Mouse (Mus musculus) kidney, embryonic 15.5 days (tissue): Measurements from ENCODE around the gene Hsf2bp. TPM values are rescaled to one million over a fixed set of nuclear protein-coding genes. Genes with fewer than 3 reads are reported as not detected.

Experiments
- ATAC-seq: fragments of 200-750 bp; cut with Nextera tagmentation; replicated peaks from 2 replicates; pipeline ENCODE4 v1.8.0; 2017; ENCODE audit warnings: moderate TSS enrichment; ENCODE audit not compliant: low FRiP score
- H3K27ac ChIP-seq: fragments of 300-500 bp; sonication (generic); 2 replicates; pipeline ENCODE4 v1.5.1; 2015; ENCODE audit warnings: mild to moderate bottlenecking, inconsistent platforms
- H3K27me3 ChIP-seq: fragments of 300-500 bp; sonication (generic); 2 replicates; pipeline ENCODE4 v1.6.1; 2015; ENCODE audit warnings: inconsistent platforms
- H3K36me3 ChIP-seq: fragments of 300-500 bp; sonication (generic); 2 replicates; pipeline ENCODE4 v1.6.1; 2015; ENCODE audit warnings: inconsistent platforms
- H3K4me1 ChIP-seq: fragments of 300-500 bp; sonication (generic); 2 replicates; pipeline ENCODE4 v1.6.1; 2015; ENCODE audit warnings: inconsistent platforms
- H3K4me2 ChIP-seq: fragments of 300-500 bp; sonication (generic); 2 replicates; pipeline ENCODE4 v1.6.1; 2015; ENCODE audit warnings: moderate library complexity, mild to moderate bottlenecking, inconsistent platforms
- H3K4me3 ChIP-seq: fragments of 300-500 bp; sonication (generic); replicated peaks from 2 replicates; pipeline ENCODE4 v1.5.1; 2015; ENCODE audit warnings: mild to moderate bottlenecking, inconsistent platforms
- H3K9ac ChIP-seq: fragments of 300-500 bp; sonication (generic); 2 replicates; pipeline ENCODE4 v1.6.1; 2015; ENCODE audit warnings: mild to moderate bottlenecking, inconsistent platforms
- H3K9me3 ChIP-seq: fragments of 300-500 bp; sonication (generic); replicated peaks from 2 replicates; pipeline ENCODE4 v1.6.1; 2016; ENCODE audit warnings: inconsistent platforms
- WGBS: fragments of 180-500 bp; shearing (Covaris S2); methylation state at CpG from one replicate; pipeline ENCODE4 v1.1.7; 2015; ENCODE audit warnings: mixed read lengths; 5-methylcytosine and 5-hydroxymethylcytosine counted together
- polyA plus RNA-seq: library from polyadenylated mRNA; unstranded; fragments of >200 nt; fragmentation: Nextera tagmentation; extraction: Ambion mirVana; gene quantifications from 2 replicates; pipeline ENCODE4 v1.2.1, GENCODE M21; 2015

Gene Hsf2bp
- polyA plus RNA-seq, 1 experiment from 2014 or later = 0.70 TPM

DNA sequence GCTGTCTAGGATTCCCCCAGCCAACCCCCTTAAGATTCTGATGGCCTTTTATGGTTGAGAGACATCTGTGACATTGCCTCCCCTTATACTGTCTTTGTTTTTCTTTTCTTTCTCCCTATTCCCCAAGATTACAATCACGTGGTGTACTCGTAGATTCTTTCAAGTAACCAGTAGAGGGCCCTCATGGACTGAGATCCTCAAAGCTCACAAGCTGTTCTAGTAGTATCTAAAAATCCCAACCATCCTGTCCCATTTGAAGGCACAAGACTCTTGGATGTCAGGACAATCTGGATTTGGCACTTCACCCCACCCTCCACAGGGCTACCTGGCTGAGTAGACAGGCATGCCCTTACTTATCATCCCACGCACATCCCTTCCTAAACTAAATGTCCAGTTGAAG is 8.5 kb downstream of the Hsf2bp start:
- no peak overlapping the region for H3K4me3 ChIP-seq
- no peak for ATAC-seq
- WGBS = 32% methylated on average over 3 of the region's 3 CpGs
- no peak overlapping the region for H3K9ac ChIP-seq
- no peaks in the 10 kb centered on the region for H3K36me3 ChIP-seq
- peaks cover 20% of the 10 kb centered on the region for H3K4me1 ChIP-seq
- no peak overlapping the region for H3K27ac ChIP-seq
- H3K27me3 ChIP-seq = no peaks in the 10 kb centered on the region
- no peaks in the 10 kb centered on the region for H3K9me3 ChIP-seq
- H3K4me2 ChIP-seq = no peak overlapping the region

DNA sequence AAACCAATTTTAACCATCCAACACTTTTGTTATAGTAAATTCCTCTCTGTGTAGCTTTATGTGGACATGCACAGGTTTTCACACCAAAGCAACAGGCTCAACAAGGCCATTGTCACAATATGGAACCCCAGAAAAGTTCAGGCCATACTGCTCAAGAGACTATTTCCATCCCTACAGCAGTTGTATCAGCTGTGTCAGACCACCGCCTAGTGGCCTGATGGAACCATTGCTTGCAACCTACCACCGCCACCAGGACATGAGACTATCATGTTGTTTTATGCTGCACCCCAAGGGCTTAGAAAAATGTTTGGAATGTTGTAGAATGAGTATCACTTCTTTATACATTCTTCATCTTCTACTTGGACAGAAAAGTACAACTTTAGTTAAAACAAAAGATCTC is 10.8 kb downstream of the Hsf2bp start:
- 0 out of 2 replicates have a peak overlapping the region, but pooled peaks have one; percentile 45 for H3K27ac ChIP-seq
- WGBS = 9% methylated on average over 2 of the region's 2 CpGs
- H3K9ac ChIP-seq = no peak overlapping the region
- no peaks in the 10 kb centered on the region for H3K36me3 ChIP-seq
- no peak overlapping the region for H3K4me3 ChIP-seq
- no peaks in the 10 kb centered on the region for H3K27me3 ChIP-seq
- no peak overlapping the region for H3K4me2 ChIP-seq
- no peak; the same call in 1 of the 2 replicates for ATAC-seq
- H3K9me3 ChIP-seq = no peaks in the 10 kb centered on the region
- H3K4me1 ChIP-seq = peaks cover 27% of the 10 kb centered on the region

DNA sequence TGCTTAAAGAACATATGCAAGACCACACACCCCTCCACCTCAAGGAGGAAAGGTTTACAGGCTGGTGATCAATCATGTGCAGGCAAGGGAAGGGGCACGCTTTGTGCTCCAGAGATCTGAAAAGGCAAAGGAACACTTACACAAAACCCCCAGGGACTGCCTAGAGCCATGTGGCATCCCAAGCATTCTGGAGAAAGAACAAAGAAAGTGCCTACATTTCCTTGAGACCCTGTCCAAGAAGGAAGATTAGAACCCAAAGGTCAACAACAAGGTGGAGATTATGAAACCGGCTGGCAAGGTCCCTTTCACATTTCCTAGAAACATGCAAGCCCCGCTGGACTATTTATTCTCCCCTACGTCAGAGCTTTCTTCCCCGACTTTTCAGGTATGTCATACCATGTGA is 11.5 kb downstream of the Hsf2bp start:
- H3K9me3 ChIP-seq = no peaks in the 10 kb centered on the region
- ATAC-seq = peak; percentile 81
- 28% methylated on average over 5 of the region's 5 CpGs for WGBS
- H3K4me2 ChIP-seq = no peak overlapping the region
- no peak overlapping the region for H3K4me3 ChIP-seq
- H3K27me3 ChIP-seq = no peaks in the 10 kb centered on the region
- H3K36me3 ChIP-seq = no peaks in the 10 kb centered on the region
- peak overlapping the region; percentile 14; the same call in 1 of the 2 replicates for H3K9ac ChIP-seq
- peaks cover 27% of the 10 kb centered on the region for H3K4me1 ChIP-seq
- peak overlapping the region; percentile 73 for H3K27ac ChIP-seq

DNA sequence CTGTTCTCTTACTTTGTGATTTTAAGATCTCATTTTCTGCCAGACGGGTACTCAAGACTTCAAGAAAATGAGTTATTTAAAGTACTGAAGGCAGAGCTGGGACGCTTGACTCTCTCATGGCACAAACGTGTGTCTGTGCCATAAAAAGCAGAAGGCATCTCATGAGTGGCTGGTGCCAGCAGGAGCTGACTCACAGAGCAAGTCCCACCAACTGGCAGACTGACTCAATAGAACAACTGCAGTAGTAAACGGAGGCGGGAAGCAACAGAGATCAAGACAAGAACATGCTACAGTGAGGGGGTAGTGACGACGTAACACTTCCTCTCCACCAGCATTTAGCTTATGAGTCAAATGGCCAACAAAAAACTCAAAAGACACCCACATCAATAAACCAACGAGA is 13.1 kb downstream of the Hsf2bp start:
- WGBS = 64% methylated on average over 8 of the region's 8 CpGs

DNA sequence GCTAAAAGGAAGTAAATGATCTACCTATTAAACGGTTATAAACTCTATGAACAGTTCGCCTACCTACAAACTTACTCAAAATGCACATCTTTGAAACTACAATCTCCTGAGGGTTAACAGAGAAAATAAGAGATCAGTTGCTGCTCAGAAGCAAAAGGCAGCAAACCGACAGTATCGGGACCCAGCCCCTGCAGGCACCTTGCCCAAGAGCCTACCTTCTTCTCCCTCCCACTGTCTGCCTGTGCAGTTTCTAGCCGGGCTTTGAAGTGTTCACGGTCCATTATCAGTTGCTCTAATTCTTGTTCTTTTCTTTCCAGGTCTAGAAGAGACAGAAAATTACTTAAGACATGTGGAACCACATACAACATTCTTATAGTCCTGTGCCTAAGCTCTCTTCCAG is 13.6 kb downstream of the Hsf2bp start:
- 0 out of 2 replicates have a peak overlapping the region, but pooled peaks have one; percentile 41 for H3K27ac ChIP-seq
- WGBS = 60% methylated on average over 6 of the region's 6 CpGs

More for the DNA sequence above, 13.1 kb downstream of the Hsf2bp start:
- H3K27ac ChIP-seq = 0 out of 2 replicates have a peak overlapping the region, but pooled peaks have one; percentile 41
- no peak overlapping the region for H3K4me3 ChIP-seq
- ATAC-seq = no peak
- no peak overlapping the region for H3K4me2 ChIP-seq
- H3K36me3 ChIP-seq = no peaks in the 10 kb centered on the region
- peaks cover 27% of the 10 kb centered on the region for H3K4me1 ChIP-seq
- H3K9ac ChIP-seq = no peak overlapping the region
- H3K27me3 ChIP-seq = no peaks in the 10 kb centered on the region
- no peaks in the 10 kb centered on the region for H3K9me3 ChIP-seq

DNA sequence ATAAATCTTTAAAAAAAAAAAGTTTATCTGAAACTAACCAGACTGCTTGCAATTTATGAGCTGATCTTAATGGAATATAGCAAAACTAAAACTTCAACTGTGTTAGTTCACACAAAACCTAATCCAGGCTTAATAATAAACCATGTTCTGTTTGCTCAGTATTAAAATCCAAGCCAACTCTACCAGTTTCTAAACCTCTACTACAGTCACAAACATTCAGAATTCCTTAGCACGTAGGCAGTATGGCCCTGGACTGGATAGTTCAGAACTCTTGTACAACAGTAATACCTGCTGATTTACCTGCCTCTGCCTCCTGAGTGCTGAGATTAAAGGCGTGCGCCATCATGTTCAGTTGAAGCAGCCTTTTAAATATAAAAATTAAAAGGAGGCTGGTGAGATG is 14.2 kb downstream of the Hsf2bp start:
- H3K4me2 ChIP-seq = no peak overlapping the region
- WGBS = 86% methylated on average over 3 of the region's 3 CpGs
- H3K9ac ChIP-seq = no peak overlapping the region
- peaks cover 27% of the 10 kb centered on the region for H3K4me1 ChIP-seq
- no peaks in the 10 kb centered on the region for H3K27me3 ChIP-seq
- 0 out of 2 replicates have a peak overlapping the region, but pooled peaks have one; percentile 41 for H3K27ac ChIP-seq
- no peak for ATAC-seq
- no peaks in the 10 kb centered on the region for H3K36me3 ChIP-seq
- no peak overlapping the region for H3K4me3 ChIP-seq
- no peaks in the 10 kb centered on the region for H3K9me3 ChIP-seq

More for the DNA sequence above, 13.6 kb downstream of the Hsf2bp start:
- no peaks in the 10 kb centered on the region for H3K27me3 ChIP-seq
- H3K36me3 ChIP-seq = no peaks in the 10 kb centered on the region
- no peak for ATAC-seq
- H3K4me2 ChIP-seq = no peak overlapping the region
- no peaks in the 10 kb centered on the region for H3K9me3 ChIP-seq
- H3K4me3 ChIP-seq = no peak overlapping the region
- no peak overlapping the region for H3K9ac ChIP-seq
- peaks cover 27% of the 10 kb centered on the region for H3K4me1 ChIP-seq

DNA sequence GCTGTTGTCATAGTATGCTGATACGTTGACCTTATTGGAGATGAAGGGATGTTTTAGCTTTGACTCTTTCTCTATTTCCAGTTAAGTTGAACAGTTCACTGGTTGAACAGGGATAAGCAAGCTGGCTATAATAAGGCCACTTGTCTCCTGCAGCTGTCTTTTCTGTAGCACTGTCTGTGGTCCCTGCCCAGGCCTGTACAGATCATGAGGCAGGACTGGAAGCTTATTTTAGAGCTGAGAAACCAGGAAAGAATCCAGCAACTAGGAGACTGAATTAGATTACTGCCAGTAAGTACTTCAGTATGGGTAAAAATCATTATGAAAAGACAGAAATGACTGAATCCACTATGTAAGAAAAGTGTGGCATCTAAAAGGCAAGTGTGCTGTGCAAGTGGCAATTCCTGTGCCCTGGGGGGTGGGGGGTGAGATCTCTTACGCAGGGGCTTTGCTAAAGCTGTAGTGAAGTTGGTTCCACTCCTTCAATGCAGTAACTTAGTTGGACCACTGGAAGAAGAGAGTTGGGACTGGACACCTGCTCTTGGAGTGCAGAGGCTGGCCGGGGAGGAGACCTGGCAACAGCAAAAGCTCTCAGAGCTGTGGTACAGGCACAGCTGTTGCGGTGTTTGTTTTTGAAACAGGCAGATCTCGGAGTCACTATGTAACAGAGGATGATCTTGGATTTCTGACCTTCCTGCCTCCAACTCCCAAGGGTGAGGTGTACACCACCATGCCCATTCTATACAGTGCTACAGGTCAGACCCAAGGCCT is 17.8 kb downstream of the Hsf2bp start:
- Histone ChIP-seq H3K36me3 (no peaks in the 10 kb centered on the region), H3K4me3 (no peak overlapping the region), H3K4me2 (no peak overlapping the region), H3K9ac (no peak overlapping the region), H3K27me3 (no peaks in the 10 kb centered on the region), H3K9me3 (no peaks in the 10 kb centered on the region), H3K27ac (no peak overlapping the region), H3K4me1 (peaks cover 20% of the 10 kb centered on the region)
- ATAC-seq = no peak
- 81% methylated on average over 5 of the region's 5 CpGs for WGBS

DNA sequence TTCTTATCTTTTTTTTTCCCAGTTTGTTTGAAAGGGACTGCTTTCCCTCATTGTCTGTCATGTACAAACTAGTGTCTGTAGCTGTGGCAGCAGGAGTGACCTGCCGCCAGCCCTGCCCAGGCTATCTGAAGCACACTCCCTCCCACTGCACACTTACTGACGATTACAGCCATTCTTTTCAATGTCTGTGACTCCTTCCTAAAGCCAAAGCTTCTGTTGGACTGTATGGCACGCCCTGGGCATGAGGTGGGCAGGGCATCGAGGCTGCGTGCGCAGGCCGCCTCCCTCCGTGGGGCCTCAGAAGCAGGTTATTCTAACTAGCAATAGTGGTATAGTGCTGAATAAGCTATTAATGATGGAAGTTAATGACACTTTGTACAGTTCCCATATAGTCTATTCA is 19.7 kb downstream of the Hsf2bp start:
- Histone ChIP-seq H3K27ac (no peak overlapping the region), H3K9ac (no peak overlapping the region), H3K36me3 (no peaks in the 10 kb centered on the region), H3K9me3 (no peaks in the 10 kb centered on the region), H3K4me3 (no peak overlapping the region), H3K27me3 (no peaks in the 10 kb centered on the region), H3K4me1 (0 out of 2 replicates have a peak, but pooled peaks cover 8% of the 10 kb centered on the region), H3K4me2 (no peak overlapping the region)
- no peak for ATAC-seq
- 85% methylated on average over 8 of the region's 8 CpGs for WGBS

DNA sequence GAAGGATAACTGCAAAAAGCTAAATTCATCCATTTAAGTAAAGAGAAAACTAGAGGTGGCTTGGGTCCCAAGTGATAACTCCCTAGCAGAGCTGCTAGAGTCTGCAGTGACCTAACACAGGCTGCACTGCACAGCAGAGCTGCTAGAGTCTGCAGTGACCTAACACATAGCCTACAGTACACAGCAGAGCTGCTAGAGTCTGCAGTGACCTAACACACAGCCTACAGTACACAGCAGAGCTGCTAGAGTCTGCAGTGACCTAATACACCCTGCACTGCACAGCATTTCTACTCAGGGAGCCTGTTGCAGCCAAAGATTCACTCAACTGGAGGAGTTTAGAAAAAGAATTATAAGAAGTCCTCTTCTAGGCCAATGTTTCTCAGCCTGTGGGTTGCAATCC is 22.5 kb downstream of the Hsf2bp start:
- no peak overlapping the region for H3K27ac ChIP-seq
- H3K9ac ChIP-seq = no peak overlapping the region
- H3K36me3 ChIP-seq = no peaks in the 10 kb centered on the region
- ATAC-seq = no peak
- no peaks in the 10 kb centered on the region for H3K9me3 ChIP-seq
- H3K4me1 ChIP-seq = 0 out of 2 replicates have a peak, but pooled peaks cover 8% of the 10 kb centered on the region
- no peak overlapping the region for H3K4me3 ChIP-seq
- H3K4me2 ChIP-seq = no peak overlapping the region
- no peaks in the 10 kb centered on the region for H3K27me3 ChIP-seq

DNA sequence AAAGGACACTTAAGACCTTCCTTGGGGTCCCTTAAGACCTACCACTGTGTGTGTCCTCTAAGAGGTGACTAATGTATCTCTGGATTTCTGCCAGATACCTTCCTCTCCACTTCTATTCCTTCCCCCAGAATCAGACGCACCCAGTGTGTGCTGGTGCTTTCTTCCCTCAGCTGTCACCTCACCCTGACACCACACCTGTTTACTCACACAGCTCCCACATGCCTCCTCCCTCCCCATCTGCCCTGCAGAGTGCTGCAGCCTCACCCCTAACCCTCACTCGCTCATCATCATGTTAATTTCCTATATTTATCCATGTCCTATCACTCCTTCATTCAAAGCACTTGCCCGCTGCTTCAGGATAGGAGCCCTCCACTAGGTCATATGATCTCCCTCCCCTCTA is 23.9 kb downstream of the Hsf2bp start:
- no peak overlapping the region for H3K4me3 ChIP-seq
- no peak overlapping the region for H3K4me2 ChIP-seq
- 44% methylated on average over 3 of the region's 3 CpGs for WGBS
- H3K9me3 ChIP-seq = no peaks in the 10 kb centered on the region
- H3K36me3 ChIP-seq = no peaks in the 10 kb centered on the region
- no peak overlapping the region for H3K27ac ChIP-seq
- no peak for ATAC-seq
- H3K4me1 ChIP-seq = 0 out of 2 replicates have a peak, but pooled peaks cover 8% of the 10 kb centered on the region
- H3K9ac ChIP-seq = no peak overlapping the region
- no peaks in the 10 kb centered on the region for H3K27me3 ChIP-seq

DNA sequence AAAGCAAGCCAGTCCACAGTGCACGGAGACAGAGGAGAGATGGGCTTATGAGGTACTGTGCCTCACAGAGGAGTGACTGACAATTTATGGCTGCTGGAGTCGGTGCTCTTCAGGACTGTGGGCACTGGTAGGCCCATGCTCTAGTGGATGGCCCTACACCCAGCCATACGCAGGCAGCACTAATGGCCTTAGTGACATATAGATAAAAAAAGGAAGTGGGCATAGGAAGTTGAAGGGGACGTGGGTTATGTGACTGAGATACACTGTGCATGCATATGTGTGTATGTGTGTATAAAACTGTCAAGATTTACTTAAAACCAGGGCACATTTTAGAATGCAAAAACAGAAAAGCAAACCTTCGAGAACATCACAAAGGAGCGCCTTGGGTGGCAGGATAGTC is 24.5 kb downstream of the Hsf2bp start:
- H3K4me3 ChIP-seq = no peak overlapping the region
- WGBS = 71% methylated on average over 6 of the region's 6 CpGs

DNA sequence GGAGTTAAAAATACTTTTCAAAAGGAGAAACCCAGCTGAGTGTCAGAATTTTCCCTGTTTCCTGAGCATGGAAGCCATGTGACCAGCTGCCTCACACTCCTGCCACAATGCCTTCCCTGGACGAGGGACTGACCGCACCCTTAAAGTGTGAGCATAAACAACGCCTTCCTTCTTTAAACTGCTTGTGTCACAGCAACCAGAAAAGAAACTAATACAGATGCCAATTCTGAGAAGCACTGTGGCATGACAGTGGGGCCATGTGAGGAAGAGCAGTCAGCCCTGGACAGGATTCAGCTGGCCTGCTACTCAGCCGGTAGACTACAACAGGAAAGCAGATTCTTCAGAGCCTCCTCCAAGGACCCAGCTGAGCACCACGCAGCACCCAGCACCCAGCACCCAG is 29.3 kb downstream of the Hsf2bp start:
- no peak overlapping the region for H3K9ac ChIP-seq
- WGBS = 55% methylated on average over 5 of the region's 5 CpGs
- no peaks in the 10 kb centered on the region for H3K9me3 ChIP-seq
- no peaks in the 10 kb centered on the region for H3K36me3 ChIP-seq
- H3K27me3 ChIP-seq = no peaks in the 10 kb centered on the region
- no peak overlapping the region for H3K4me2 ChIP-seq
- no peak overlapping the region for H3K27ac ChIP-seq
- H3K4me3 ChIP-seq = no peak overlapping the region
- no peak for ATAC-seq
- H3K4me1 ChIP-seq = peaks cover 6% of the 10 kb centered on the region; the same call in 1 of the 2 replicates

More for the DNA sequence above, 24.5 kb downstream of the Hsf2bp start:
- no peak overlapping the region for H3K4me2 ChIP-seq
- H3K9me3 ChIP-seq = no peaks in the 10 kb centered on the region
- H3K27ac ChIP-seq = no peak overlapping the region
- no peaks in the 10 kb centered on the region for H3K27me3 ChIP-seq
- no peaks in the 10 kb centered on the region for H3K36me3 ChIP-seq
- H3K9ac ChIP-seq = no peak overlapping the region
- no peak for ATAC-seq
- peaks cover 12% of the 10 kb centered on the region; the same call in 1 of the 2 replicates for H3K4me1 ChIP-seq
